Mouse (Mus musculus): ENCODE measurements at regions not wholly inside any gene's neighbourhood (a gene's known extent, or its start where the extent isn't known, plus 50 kb on each side); places are given as distances from the start of the nearest gene placed in this dataset.

- Histone ChIP-seq H3K4me2 (ENCODE audit: insufficient read depth, low read depth, poor library complexity, severe bottlenecking) (no peak overlapping the region), H3K4me1 (ENCODE audit: control insufficient read depth in 1 of 2, insufficient read depth in 2 of 2) (no peaks in the 10 kb centered on the region), H3K9me3 (replicated peaks; ENCODE audit: low read length) (no peaks in the 10 kb centered on the region), H3K4me3 (replicated peaks in 1 of 3; ENCODE audit: low read depth in 2 of 3, low read length in 2 of 3, poor library complexity in 1 of 3) (no peak overlapping the region), H3K36me3 (replicated peaks in 1 of 2; ENCODE audit: control insufficient read depth in 1 of 2, insufficient read depth in 1 of 2, low read length in 1 of 2) (no peaks in the 10 kb centered on the region), H3K27me3 (replicated peaks) (no peaks in the 10 kb centered on the region), H3K9ac (ENCODE audit: insufficient read depth, low read depth) (no peak overlapping the region), H3K27ac (ENCODE audit: insufficient read depth, low read depth) (no peak overlapping the region), H3K79me2 (replicated peaks; ENCODE audit: control insufficient read depth, extremely low read depth, insufficient read depth, poor library complexity, severe bottlenecking) (no peaks in the 10 kb centered on the region)
- TF ChIP-seq JUN (IDR thresholded peaks at IDR 0.05; ENCODE audit: insufficient read depth, low read depth, low read length) (no peak), POLR2A (IDR thresholded peaks at IDR 0.05; ENCODE audit: low read depth, low read length) (no peak), ZMIZ1 (IDR thresholded peaks at IDR 0.05; ENCODE audit: low read depth, low read length) (no peak), HCFC1 (IDR thresholded peaks at IDR 0.05; ENCODE audit: low read depth, low read length) (no peak), USF1 (IDR thresholded peaks at IDR 0.05; ENCODE audit: low read depth, low read length) (no peak), MYC (IDR thresholded peaks at IDR 0.05; ENCODE audit: low read depth, low read length) (no peak), CHD2 (IDR thresholded peaks at IDR 0.05; ENCODE audit: low read length) (no peak), CHD1 (IDR thresholded peaks at IDR 0.05; ENCODE audit: low read depth, low read length) (no peak)
- no peak for DNase-seq (ENCODE audit: extremely low read depth)
- in situ Hi-C loops (cut with MboI; ENCODE audit: low pct_ligation_motif_present, low pct_unique_long_range_greater_than_20kb, low sequenced_read_pairs): no loop called here
- dilution Hi-C loops (cut with MboI; ENCODE audit: extremely low pct_ligation_motif_present, extremely low pct_unique_long_range_greater_than_20kb, low sequenced_read_pairs): no loop called here
These were observed 722.0 kb downstream of the Cypt12 start for GRCm38 (mm10) chr3:18670203-18670700.

DNA sequence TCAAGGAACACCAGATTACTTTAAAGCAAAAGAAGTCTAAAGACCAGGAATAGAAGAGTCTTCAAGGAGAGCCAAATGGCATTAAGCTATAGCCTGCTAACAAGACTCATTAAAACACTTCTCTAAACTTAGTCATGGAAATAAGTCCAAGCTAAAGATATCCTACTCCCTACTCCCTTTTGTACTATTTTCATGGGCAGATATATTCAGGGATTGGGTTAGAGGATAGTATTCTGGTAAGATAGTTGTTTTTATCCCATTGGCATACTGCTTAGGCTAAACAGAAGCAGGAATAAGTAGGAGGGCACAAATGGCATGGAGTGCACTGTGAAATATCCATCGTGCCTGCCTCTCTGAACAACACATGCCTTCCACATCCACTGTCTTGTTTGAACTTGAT is 723.5 kb downstream of the Cypt12 start:
- TF ChIP-seq MAFK (IDR thresholded peaks at IDR 0.05; ENCODE audit: insufficient replicate concordance, low read length): no peak
- TF ChIP-seq SMC3 (IDR thresholded peaks at IDR 0.05; ENCODE audit: low read depth, low read length): no peak
- TF ChIP-seq CHD1 (IDR thresholded peaks at IDR 0.05; ENCODE audit: low read depth, low read length): no peak
- no peak for TF ChIP-seq ZC3H11A (IDR thresholded peaks at IDR 0.05; ENCODE audit: low read depth, low read length)
- no peak for TF ChIP-seq POLR2AphosphoS2 (IDR thresholded peaks at IDR 0.05; ENCODE audit: low read depth, low read length)
- no peak for TF ChIP-seq MYC (IDR thresholded peaks at IDR 0.05; ENCODE audit: low read depth, low read length)
- TF ChIP-seq ETS1 (conservative IDR thresholded peaks at IDR 0.05; ENCODE audit: low read depth, low read length): no peak
- TF ChIP-seq JUN (IDR thresholded peaks at IDR 0.05; ENCODE audit: insufficient read depth, low read depth, low read length): no peak
- TF ChIP-seq JUND (conservative IDR thresholded peaks at IDR 0.05; ENCODE audit: low read depth, low read length): no peak
- no peak for TF ChIP-seq TBP (conservative IDR thresholded peaks at IDR 0.05; ENCODE audit: low read depth, low read length)
- TF ChIP-seq CHD2 (IDR thresholded peaks at IDR 0.05; ENCODE audit: low read length): no peak
- no peak for TF ChIP-seq RCOR1 (conservative IDR thresholded peaks at IDR 0.05; ENCODE audit: low read depth, low read length)
- no peak for TF ChIP-seq IRF4 (IDR thresholded peaks at IDR 0.05; ENCODE audit: low read depth, low read length)
- TF ChIP-seq USF2 (conservative IDR thresholded peaks at IDR 0.05; ENCODE audit: low read depth, low read length): no peak
- TF ChIP-seq NRF1 (IDR thresholded peaks at IDR 0.05; ENCODE audit: low read depth, low read length): no peak
- TF ChIP-seq UBTF (IDR thresholded peaks at IDR 0.05; ENCODE audit: low read depth, low read length): no peak
- TF ChIP-seq KAT2A (IDR thresholded peaks at IDR 0.05; ENCODE audit: insufficient replicate concordance, low read length): no peak
- TF ChIP-seq GABPA (IDR thresholded peaks at IDR 0.05; ENCODE audit: insufficient replicate concordance, low read depth, low read length): no peak
- Histone ChIP-seq H3K4me3 (replicated peaks in 1 of 3; ENCODE audit: low read depth in 2 of 3, low read length in 2 of 3, poor library complexity in 1 of 3) (no peak overlapping the region), H3K27ac (ENCODE audit: insufficient read depth, low read depth) (no peak overlapping the region), H3K4me1 (ENCODE audit: control insufficient read depth in 1 of 2, insufficient read depth in 2 of 2) (no peaks in the 10 kb centered on the region), H3K27me3 (replicated peaks) (no peaks in the 10 kb centered on the region), H3K36me3 (replicated peaks in 1 of 2; ENCODE audit: control insufficient read depth in 1 of 2, insufficient read depth in 1 of 2, low read length in 1 of 2) (no peaks in the 10 kb centered on the region), H3K4me2 (ENCODE audit: insufficient read depth, low read depth, poor library complexity, severe bottlenecking) (no peak overlapping the region), H3K9ac (ENCODE audit: insufficient read depth, low read depth) (no peak overlapping the region), H3K79me2 (replicated peaks; ENCODE audit: control insufficient read depth, extremely low read depth, insufficient read depth, poor library complexity, severe bottlenecking) (no peaks in the 10 kb centered on the region), H3K9me3 (replicated peaks; ENCODE audit: low read length) (no peaks in the 10 kb centered on the region)
- no peak for DNase-seq (ENCODE audit: extremely low read depth)
- in situ Hi-C loops (cut with MboI; ENCODE audit: low pct_ligation_motif_present, low pct_unique_long_range_greater_than_20kb, low sequenced_read_pairs): no loop called here
- dilution Hi-C loops (cut with MboI; ENCODE audit: extremely low pct_ligation_motif_present, extremely low pct_unique_long_range_greater_than_20kb, low sequenced_read_pairs): no loop called here

All from CH12.LX (cell line).